Mouse (Mus musculus): ENCODE measurements around the gene Hoxd10.

The Hoxd10 gene

DNA sequence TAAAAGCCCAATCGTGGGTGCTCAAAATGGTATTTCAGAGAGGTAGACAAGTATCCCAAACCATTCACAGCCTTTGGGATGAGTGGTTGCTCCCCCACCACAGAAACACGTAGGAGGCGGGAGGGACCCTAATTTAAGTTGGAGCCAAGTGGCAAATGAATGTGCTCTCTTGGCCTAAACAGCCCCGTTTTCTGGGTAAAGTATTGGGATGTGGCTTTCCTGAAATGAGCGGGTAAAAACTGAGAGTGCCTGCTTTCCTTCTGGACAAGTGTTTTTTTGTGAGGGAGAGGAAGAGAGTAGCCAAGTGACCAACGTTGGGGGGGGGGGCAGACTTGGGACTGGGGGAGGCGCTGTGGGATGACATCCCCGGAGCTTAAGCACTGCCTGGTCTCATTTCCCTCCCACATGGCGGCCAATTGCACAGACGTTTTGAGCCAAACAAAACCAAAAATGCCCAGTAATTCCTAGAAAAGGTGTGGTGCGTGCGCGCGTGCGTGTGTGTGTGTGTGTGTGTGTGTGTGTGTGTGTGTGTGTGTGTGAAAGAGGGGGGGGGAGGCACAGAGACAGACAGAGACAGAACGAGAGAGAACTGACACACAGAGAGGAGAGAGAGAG lies 19.3 kb downstream of the Hoxd10 start:
- DNase-seq (ENCODE audit: low spot score): peak; percentile 83

DNA sequence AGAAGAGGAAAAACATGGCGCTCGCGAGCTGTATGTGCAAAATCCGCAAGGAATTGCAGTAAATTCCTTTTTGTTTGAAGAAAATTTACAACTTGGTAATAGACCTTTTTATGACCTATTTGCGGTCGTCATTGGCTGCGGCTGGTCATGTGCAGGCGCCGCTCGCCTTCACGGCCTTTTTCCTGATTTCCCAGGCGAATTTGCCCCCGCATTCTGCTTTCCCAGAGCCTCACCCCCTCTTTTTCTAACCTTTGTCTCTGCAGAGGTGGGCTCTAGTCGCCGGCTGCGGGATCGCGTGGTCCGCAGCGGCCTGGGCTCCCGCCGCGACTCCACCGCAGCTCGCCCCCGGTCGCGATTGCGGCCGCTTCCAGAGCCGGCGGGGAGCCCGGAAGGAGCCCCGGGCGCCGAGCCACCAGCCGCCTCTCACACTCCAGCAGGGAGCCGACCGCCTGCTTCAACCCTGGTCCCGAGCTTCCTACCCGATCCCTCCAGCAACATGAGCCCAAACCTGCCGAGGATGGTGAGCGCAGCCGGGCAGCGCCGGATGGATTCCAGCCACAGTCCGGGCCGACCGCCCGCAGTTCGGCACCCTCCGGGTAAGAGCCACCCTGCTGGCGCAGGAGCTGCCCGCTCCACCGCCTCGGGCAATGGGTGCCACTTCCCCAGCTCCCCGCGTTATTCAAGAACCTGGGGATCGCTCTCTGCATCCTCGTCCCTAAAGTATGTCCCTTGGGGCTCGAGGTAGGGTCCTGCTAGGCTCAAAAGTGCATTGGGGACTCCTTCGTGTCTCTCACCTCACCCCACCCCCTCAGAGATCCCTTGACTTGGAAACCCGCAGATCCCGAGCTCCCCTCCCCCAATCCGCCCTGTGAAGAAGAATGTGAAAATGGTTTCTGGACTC lies 20.2 kb downstream of the Hoxd10 start, which contains the start of the genes Hoxd3 and Hoxd4:
TSS of gene Hoxd3 (plus strand) at position 207 of the 901 bp plus-strand sequence.
TSS of gene Hoxd4 (plus strand) at position 209 of the 901 bp plus-strand sequence.
- peak; percentile 89 for DNase-seq (ENCODE audit: low spot score)

DNA sequence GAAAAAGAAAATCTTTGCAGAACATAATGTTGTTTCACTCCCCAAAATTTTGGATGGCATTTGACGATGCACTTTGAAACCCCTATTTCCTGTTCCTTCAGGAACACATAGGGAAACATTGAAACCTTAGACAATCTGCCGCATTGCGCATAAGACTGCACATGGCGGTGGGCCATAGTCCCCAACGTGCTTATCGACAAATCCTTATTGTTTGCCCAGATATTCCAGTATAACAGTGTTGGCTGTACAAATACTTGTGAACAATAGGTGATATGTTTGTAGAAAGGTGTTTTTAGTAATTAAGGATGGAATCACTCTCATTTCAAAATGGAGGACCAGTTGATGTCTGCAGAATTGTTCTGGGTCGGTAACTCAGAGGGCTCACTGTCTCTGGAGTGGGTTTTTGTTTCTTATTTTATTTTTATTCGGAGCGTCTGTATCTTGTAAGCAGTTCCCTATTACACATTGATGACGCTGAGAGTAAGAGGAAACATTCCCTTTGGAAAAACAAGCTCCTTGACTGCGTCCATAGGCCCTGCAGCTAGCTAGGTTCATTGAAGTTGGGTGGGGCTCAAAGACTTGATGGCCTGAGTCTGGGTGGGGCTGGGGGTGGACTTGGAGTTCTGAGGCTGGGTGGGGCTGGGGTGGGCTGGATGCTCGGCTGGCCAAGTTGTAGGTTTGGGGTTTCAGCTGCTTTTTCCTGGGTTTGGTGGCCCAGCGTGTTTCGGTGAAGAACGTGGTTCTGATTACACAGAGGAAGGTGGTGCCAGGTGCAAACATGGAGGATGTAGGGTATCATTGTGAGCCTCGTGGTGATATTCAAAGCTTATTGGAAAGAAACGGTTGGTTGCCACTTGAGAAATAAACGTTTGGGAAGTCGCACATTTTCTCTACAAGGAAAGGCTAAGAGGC lies 21.8 kb downstream of the Hoxd10 start:
- DNase-seq (ENCODE audit: low spot score): peak; percentile 51

DNA sequence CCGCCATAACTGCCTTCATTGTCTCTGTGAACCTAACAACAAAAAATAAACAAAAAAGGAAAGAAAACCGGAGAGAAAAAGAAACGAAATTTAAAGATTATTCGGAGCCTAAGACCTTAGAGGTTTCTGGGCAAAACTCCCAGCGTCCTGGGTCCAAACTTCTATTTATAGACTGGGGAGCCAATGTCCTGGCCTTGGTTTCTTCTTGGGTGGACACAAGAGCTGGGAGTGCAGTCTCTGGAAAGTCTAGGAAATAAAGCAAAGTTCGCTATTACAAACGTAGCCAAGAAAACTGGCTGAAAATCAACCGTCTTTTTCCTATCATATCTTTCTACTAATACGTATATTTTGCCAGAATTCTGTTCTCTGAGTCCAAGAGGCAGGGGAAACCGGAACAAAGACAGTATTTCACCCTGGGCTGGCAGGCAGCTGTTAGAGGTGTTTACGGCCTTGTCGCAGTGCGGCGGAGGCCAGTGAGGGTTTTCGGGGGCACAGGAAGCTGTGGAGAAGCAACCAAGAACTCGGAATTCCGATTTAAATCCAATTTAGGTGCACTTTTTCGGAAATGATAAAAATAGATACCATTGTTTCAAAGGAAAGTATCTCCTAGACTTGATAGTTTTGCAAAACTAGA lies 22.5 kb downstream of the Hoxd10 start:
- DNase-seq (ENCODE audit: low spot score): peak; percentile 93

DNA sequence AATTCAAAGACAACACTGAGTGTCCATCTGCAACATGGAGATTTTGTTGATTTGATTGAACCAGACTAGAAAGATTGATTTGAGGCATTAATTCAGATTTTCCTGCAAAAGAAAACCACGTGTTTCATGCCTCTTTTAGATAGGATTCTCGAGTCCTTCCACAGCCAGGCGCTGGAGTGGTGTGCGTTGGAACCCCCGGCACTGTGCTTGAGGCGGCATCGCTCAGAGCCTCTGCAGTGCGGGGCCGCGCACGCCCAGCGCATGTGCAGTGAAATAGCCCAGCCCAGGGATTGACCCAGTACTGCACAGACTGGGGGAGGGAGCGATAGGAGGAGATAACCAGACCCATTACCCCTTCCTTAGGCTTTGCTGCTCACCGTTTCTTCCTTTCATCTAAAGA lies 23.2 kb downstream of the Hoxd10 start:
- peak; percentile 60 for DNase-seq (ENCODE audit: low spot score)

DNA sequence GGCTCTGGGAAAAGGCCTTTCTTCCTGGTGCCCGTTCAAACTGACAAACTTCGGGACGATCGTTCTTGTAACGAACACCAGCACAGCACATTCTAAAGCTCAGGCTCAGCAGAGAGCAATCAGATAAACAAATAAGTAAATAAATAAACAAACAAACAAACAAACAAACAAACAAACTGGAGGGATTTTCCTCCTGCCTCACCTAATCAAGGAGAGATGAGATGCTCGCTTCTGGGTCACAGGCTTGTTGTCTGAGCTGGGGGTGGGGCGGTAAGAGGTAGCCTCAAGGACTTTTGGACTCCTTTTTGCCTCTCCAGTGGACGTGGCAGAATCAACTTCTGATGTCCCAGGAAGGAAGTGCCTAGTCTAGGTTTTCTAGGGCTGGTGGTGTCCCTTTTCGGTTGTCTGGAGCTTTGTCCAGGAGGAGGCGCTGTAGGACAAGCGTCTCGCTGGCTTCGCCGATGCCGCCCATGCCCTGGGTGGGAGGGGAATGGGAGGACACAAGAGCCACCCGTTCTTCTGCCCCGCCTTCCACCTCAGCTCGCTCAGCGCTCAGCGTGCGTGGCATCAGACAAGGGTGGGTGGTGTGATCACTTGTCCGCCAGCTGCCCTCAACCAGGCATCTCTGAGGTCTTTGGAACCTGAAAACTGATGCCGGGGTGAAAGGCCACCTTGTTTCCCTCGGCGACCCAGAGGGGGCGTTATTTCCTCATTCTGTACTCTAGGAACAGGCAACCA lies 23.9 kb downstream of the Hoxd10 start:
- DNase-seq (ENCODE audit: low spot score): peak; percentile 98

DNA sequence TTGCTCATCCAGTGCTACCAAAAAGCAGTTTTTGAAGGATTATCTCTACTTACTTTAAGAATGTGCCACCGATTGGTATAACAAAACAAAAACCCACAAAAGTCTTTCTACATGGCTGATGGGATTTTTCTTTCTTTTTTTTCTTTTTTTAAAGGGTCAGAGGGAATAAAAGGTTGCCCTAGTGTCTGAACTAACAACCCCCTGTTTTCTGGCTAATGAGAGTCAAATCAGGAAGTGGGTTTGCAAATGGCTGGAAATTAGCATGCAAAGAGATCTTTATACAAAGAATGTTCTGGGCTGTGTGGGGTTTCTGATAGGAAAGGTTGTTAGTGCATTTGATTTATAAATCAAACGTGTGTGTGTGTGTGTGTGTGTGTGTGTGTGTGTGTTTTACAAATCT lies 28.7 kb downstream of the Hoxd10 start:
- DNase-seq (ENCODE audit: low spot score): no peak

DNA sequence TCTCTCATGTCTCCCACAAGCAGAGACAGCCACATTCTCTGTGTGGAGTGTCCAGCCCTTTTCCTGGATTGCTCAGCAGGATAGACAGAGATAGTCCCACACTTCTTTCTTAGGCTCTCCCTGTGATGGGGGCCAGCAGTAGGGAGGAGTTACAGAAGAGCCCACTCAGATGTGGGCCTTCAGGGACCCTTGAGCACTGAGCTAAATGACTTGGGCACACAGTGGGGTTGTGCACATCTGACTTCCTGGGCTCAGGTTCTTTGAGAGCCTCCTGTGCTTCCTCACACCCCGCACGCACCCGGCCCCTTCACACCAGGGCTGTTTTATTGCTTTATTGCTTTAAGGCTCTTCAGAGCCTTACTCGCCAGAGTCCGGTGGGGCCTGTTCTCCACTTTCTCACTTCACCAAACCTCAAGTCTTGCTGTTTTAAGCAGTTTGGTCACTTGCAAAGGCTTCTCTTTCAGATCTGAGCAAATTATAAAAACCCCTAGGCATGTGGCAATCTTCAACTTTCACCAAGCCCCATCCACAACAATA lies 29.3 kb downstream of the Hoxd10 start:
- no peak for DNase-seq (ENCODE audit: low spot score)

DNA sequence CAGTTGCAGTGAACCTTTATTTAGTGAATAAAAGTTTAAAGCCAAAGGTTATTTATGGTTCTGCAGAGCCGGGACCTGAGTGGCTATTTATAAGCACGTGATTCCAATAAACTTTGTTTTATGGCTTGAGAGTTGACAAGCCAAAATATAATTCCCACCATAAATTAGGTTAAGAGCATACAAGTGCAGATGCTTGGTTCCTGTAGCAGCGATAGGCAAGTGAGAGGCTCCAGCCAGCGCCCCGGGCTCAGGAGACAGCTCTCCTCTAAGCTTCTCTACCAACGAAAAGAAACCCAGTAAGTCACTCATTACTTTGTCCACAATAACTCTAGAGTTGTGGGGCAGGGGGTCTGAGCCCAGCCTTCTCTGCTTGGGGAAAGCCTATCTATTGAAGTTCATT lies 30.2 kb downstream of the Hoxd10 start:
- no peak for DNase-seq (ENCODE audit: low spot score)

DNA sequence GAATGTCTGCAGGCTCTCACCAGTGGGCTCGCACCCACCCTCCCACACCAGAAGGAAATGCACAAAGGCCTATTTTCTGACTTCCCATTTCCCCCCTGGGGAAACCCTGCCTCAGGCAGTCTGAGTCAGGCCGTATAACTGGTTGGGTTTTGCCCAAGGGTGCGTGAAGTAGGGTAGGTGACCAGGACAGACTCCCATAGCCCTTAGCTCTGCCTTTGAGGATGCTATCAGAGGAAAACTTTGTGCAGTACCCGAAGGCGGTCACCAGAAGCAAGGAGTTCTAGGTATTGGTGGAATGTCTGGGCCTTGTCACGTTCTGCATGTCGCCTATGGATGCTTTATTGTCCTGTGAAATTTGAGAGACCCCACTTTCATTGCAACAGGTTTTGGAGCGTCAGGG lies 31.2 kb downstream of the Hoxd10 start:
- DNase-seq (ENCODE audit: low spot score): no peak

DNA sequence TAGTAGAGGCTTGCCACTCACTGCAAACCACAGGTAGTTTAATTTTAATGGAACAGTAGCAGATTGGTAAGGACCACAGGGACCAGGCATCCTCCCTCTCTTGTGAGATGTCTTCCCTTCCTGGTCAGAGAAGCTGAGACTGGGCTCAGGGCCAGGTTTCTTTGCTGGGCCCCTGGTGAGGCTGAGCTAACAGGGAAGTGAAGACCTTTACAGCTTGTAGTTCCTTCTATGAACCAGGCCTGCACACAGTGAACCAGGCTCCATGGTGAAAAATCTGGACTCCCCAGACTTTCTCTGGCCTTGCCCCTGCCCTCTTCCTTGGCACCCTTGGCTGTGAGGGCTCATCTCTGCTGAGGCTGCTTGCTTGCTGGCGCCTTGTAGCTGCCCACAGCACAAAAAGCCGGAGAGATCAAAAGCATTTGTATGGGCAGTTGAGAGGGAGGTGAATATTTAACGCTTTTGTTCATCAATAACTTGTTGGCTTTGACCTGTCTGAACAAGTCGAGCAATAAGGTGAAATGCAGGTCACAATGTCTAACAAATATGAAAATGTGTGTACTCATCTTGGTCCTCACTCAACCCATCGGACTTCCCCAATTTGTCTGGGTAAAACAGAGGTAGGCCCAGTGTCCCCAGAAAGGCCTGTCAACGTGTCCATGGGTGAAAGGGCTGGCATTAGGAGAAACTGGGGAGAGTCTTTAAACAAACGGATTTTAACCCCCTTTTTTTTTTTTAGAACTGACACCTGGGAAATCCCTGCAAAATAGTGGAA lies 32.7 kb downstream of the Hoxd10 start:
- DNase-seq (ENCODE audit: low spot score): no peak

DNA sequence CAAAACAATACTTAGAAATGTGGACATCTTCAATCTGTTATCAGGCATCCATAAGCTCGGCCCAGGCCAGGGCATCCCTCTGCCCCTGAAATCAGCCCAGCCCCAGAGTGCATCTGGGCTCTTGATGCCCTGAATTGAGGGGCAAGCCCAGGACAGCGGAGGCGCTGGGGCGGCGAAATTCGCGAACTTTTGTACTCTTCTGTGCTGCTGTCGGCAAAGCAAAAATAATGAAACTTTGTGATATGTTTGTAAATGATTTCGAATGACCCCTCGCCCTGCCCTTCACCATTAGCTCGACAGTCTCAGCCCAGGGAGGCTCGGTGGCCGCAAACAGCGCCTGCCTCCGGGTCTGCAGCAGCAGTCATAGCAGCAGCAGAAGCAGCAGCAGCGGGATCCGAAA lies 33.4 kb downstream of the Hoxd10 start:
- no peak for DNase-seq (ENCODE audit: low spot score)

DNA sequence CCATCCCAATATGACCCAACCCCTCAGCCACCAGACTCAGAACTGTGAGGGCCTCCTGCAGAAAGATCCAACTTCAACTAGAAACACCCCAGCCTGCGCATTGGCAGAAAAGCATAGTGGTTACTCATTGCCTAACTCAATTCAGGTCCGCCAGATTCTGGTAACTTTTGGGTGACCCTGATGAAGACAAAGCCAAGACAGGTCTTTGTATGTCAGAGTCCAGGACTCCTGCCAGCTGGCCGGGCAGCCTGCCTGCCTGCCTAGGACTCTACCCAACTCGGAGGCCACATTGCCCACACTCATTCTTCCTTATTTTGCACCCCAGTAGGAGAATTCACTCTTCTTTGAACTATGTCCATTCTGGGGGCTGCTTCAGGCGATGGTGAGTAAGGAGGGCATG lies 34.8 kb downstream of the Hoxd10 start, which contains the start of gene Gm28230:
TSS of gene Gm28230 (plus strand) at position 178 of the 400 bp plus-strand sequence.
- peak; percentile 82 for DNase-seq (ENCODE audit: low spot score)

DNA sequence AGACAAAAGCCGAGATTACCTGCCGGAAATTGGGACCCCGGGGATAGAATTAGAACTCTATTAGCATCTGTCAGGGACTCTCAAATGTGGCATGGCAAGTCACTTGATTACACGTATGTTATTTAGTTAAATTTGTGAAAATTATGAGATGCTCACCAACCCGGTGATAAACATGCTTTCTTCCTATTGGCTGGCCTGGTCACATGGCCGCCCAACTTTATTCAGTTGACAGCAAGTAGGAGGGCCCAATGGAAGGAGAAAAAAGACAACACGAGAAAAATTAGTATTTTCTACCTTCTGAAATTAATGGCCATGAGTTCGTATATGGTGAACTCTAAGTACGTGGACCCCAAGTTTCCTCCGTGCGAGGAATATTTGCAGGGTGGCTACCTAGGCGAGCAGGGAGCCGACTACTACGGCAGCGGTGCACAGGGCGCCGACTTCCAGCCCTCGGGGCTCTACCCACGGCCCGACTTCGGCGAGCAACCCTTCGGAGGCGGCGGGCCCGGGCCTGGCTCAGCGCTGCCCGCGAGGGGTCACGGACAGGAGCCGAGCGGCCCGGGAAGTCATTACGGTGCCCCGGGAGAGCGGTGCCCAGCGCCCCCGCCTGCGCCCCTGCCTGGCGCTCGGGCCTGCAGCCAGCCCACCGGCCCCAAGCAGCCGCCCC lies 35.4 kb downstream of the Hoxd10 start:
- no peak for DNase-seq (ENCODE audit: low spot score)

DNA sequence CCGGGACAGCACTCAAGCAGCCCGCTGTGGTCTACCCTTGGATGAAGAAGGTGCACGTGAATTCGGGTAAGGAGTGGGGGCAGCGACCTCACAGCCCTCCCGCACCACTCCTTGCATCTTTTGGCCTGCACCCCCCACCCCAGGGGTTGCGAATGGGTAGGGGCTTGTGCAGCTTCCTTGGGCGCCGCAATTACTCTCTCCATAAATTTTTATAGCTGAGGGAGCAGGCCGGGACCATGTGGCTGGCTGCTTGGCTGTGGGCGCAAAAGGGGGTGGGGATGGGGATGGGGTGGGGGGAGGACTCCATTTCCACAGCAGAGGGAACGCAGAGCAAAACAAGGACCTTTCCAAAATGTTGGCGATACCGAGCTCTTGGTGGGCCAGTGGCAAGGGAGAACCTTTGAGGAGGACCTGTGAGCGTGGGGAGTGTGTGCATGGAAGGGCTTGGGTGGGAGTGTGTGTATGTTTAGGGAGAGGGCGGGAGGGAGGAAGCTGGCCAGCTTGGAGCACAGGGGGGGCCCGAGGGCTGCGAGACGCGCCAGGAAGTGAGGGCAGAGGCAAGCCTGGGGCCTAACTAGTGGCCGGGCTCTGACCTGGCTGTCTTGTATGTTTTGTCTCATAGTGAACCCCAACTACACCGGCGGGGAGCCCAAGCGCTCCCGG lies 36.0 kb downstream of the Hoxd10 start:
- DNase-seq (ENCODE audit: low spot score): no peak

DNA sequence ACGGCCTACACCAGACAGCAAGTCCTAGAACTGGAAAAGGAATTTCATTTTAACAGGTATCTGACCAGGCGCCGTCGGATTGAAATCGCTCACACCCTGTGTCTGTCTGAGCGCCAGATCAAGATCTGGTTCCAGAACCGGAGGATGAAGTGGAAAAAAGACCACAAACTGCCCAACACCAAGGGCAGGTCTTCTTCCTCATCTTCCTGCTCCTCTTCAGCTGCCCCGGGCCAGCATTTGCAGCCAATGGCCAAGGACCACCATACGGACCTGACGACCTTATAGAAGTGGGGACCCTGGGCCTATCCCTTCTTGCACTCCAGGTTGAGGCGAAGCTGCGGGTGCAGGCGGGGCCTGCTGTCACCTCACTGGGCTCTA lies 36.6 kb downstream of the Hoxd10 start:
- no peak for DNase-seq (ENCODE audit: low spot score)

DNA sequence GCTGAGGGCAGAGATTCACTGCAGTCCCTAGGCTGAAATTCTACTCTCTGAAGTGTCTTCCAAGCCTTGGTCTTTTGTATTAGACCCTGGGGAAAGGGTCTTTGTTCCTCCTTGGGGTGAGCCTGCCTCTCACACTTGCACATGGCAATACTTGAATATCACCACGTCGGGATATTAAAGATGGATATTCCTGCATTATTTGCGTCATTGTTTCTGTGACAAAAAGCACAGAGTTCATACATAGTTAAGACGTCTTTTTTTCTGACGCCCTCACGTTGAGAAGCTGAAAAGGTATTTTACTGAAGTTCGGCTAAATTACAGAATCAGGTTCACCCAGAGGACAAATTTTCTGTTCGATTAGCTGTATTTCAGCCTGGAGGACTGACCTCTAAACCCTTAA lies 38.6 kb downstream of the Hoxd10 start:
- no peak for DNase-seq (ENCODE audit: low spot score)

DNA sequence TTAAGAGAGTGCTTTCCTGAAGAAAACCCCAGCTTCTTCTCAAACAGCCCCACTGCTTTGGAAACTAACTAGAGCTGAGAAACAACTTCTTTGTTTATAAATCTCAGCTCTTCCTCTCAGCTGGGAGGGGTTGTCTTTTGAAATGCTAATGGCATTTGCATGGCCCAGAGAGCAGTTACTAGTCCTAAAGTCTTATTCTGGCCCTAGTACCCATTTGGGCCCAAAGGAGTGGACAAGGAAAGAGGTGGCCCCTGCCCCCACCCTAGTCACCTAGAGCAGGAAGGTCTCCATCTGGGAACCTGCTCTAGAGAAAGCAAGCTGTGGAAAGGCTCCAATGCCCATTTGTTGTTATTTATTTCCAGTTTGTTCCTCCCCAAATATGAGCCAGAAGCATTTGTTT lies 39.3 kb downstream of the Hoxd10 start:
- no peak for DNase-seq (ENCODE audit: low spot score)
